Mouse (Mus musculus): ENCODE data around the gene Dclk3. TPM values are rescaled to one million over a fixed set of nuclear protein-coding genes. Genes with fewer than 3 reads are reported as not detected.

The Dclk3 gene
- polyA plus RNA-seq (2016; fragmentation: Nextera tagmentation; extraction: Ambion mirVana): 0.39 and 0.67 TPM in 2 replicates

- Histone ChIP-seq H3K9ac (replicated peaks) (peak within 1 kb of the TSS; percentile 56), H3K4me2 (peak within 1 kb of the TSS; percentile 76), H3K4me3 (replicated peaks) (peak within 1 kb of the TSS; percentile 48), H3K27me3 (peaks cover 39% of the 10 kb centered on the region), H3K4me1 (replicated peaks) (0 out of 2 replicates have a peak, but pooled peaks cover 2% of the 10 kb centered on the region), H3K9me3 (no peaks in the 10 kb centered on the region), H3K36me3 (no peaks in the 10 kb centered on the region), H3K27ac (no peak within 1 kb of the TSS)
- WGBS: 3% methylated on average over 50 of the region's 57 CpGs
- ATAC-seq (ENCODE audit: insufficient number of reproducible peaks, insufficient read depth, low FRiP score, low TSS enrichment, low read depth): peak; percentile 49; the same call in 1 of the 2 replicates
Observed at GRCm38 (mm10) chr9:111438904-111439835, at the start of gene Dclk3. Dclk3 (plus strand) TSS chr9:111439081.

- Histone ChIP-seq H3K36me3 (no peaks in the 10 kb centered on the region), H3K9ac (replicated peaks) (no peak overlapping the region), H3K4me2 (no peak overlapping the region), H3K9me3 (no peaks in the 10 kb centered on the region), H3K4me3 (replicated peaks) (no peak overlapping the region), H3K27ac (no peak overlapping the region), H3K27me3 (no peaks in the 10 kb centered on the region; the same call in 1 of the 2 replicates), H3K4me1 (replicated peaks) (no peaks in the 10 kb centered on the region)
- ATAC-seq (ENCODE audit: insufficient number of reproducible peaks, insufficient read depth, low FRiP score, low TSS enrichment, low read depth): no peak
- 84% methylated on average over 9 of the region's 9 CpGs for WGBS
Observed at GRCm38 (mm10) chr9:111390016-111390415, 48.9 kb upstream of the Dclk3 start.

- Histone ChIP-seq H3K27ac (no peak overlapping the region), H3K4me1 (replicated peaks) (no peaks in the 10 kb centered on the region), H3K36me3 (no peaks in the 10 kb centered on the region), H3K4me2 (no peak overlapping the region), H3K9ac (replicated peaks) (no peak overlapping the region), H3K4me3 (replicated peaks) (no peak overlapping the region), H3K9me3 (no peaks in the 10 kb centered on the region), H3K27me3 (no peaks in the 10 kb centered on the region; the same call in 1 of the 2 replicates)
- 81% methylated on average over 8 of the region's 8 CpGs for WGBS
- no peak for ATAC-seq (ENCODE audit: insufficient number of reproducible peaks, insufficient read depth, low FRiP score, low TSS enrichment, low read depth)
Observed at GRCm38 (mm10) chr9:111391036-111391435, 47.8 kb upstream of the Dclk3 start.

GRCm38 (mm10) chr9:111391926-111392442 is 46.9 kb upstream of the Dclk3 start:
- no peak for ATAC-seq (ENCODE audit: insufficient number of reproducible peaks, insufficient read depth, low FRiP score, low TSS enrichment, low read depth)
- Histone ChIP-seq H3K27ac (no peak overlapping the region), H3K4me1 (replicated peaks) (no peaks in the 10 kb centered on the region), H3K27me3 (no peaks in the 10 kb centered on the region; the same call in 1 of the 2 replicates), H3K4me2 (no peak overlapping the region), H3K36me3 (no peaks in the 10 kb centered on the region), H3K9ac (replicated peaks) (no peak overlapping the region), H3K9me3 (no peaks in the 10 kb centered on the region), H3K4me3 (replicated peaks) (no peak overlapping the region)
- 83% methylated on average over 18 of the region's 18 CpGs for WGBS

GRCm38 (mm10) chr9:111395265-111395664 is 43.6 kb upstream of the Dclk3 start:
- Histone ChIP-seq H3K27ac (no peak overlapping the region), H3K4me1 (replicated peaks) (no peaks in the 10 kb centered on the region), H3K9ac (replicated peaks) (no peak overlapping the region), H3K4me3 (replicated peaks) (no peak overlapping the region), H3K4me2 (no peak overlapping the region), H3K36me3 (no peaks in the 10 kb centered on the region), H3K9me3 (no peaks in the 10 kb centered on the region), H3K27me3 (no peaks in the 10 kb centered on the region; the same call in 1 of the 2 replicates)
- ATAC-seq (ENCODE audit: insufficient number of reproducible peaks, insufficient read depth, low FRiP score, low TSS enrichment, low read depth): no peak
- 68% methylated on average over 5 of the region's 5 CpGs for WGBS

GRCm38 (mm10) chr9:111398059-111398458 is 40.8 kb upstream of the Dclk3 start:
- Histone ChIP-seq H3K4me2 (no peak overlapping the region), H3K4me1 (replicated peaks) (no peaks in the 10 kb centered on the region), H3K9me3 (no peaks in the 10 kb centered on the region), H3K27me3 (no peaks in the 10 kb centered on the region; the same call in 1 of the 2 replicates), H3K9ac (replicated peaks) (no peak overlapping the region), H3K27ac (no peak overlapping the region), H3K36me3 (no peaks in the 10 kb centered on the region), H3K4me3 (replicated peaks) (no peak overlapping the region)
- 74% methylated on average over 2 of the region's 2 CpGs for WGBS
- no peak for ATAC-seq (ENCODE audit: insufficient number of reproducible peaks, insufficient read depth, low FRiP score, low TSS enrichment, low read depth)

- Histone ChIP-seq H3K4me1 (replicated peaks) (no peaks in the 10 kb centered on the region), H3K4me3 (replicated peaks) (no peak overlapping the region), H3K9me3 (no peaks in the 10 kb centered on the region), H3K27me3 (no peaks in the 10 kb centered on the region; the same call in 1 of the 2 replicates), H3K36me3 (no peaks in the 10 kb centered on the region), H3K27ac (no peak overlapping the region), H3K4me2 (no peak overlapping the region), H3K9ac (replicated peaks) (no peak overlapping the region)
- no peak for ATAC-seq (ENCODE audit: insufficient number of reproducible peaks, insufficient read depth, low FRiP score, low TSS enrichment, low read depth)
- WGBS: 76% methylated on average over 4 of the region's 4 CpGs
Observed at GRCm38 (mm10) chr9:111400089-111400488, 38.8 kb upstream of the Dclk3 start.

- Histone ChIP-seq H3K4me3 (replicated peaks) (no peak overlapping the region), H3K4me2 (no peak overlapping the region), H3K27me3 (no peaks in the 10 kb centered on the region; the same call in 1 of the 2 replicates), H3K9ac (replicated peaks) (no peak overlapping the region), H3K9me3 (no peaks in the 10 kb centered on the region), H3K27ac (no peak overlapping the region), H3K4me1 (replicated peaks) (no peaks in the 10 kb centered on the region), H3K36me3 (no peaks in the 10 kb centered on the region)
- ATAC-seq (ENCODE audit: insufficient number of reproducible peaks, insufficient read depth, low FRiP score, low TSS enrichment, low read depth): no peak
- 88% methylated on average over 4 of the region's 4 CpGs for WGBS
Observed at GRCm38 (mm10) chr9:111403159-111403558, 35.7 kb upstream of the Dclk3 start.

- no peaks in the 10 kb centered on the region for H3K36me3 ChIP-seq
- no peaks in the 10 kb centered on the region; the same call in 1 of the 2 replicates for H3K27me3 ChIP-seq
- no peak for ATAC-seq (ENCODE audit: insufficient number of reproducible peaks, insufficient read depth, low FRiP score, low TSS enrichment, low read depth)
- H3K4me2 ChIP-seq: no peak overlapping the region
- 83% methylated on average over 12 of the region's 12 CpGs for WGBS
- no peak overlapping the region for H3K27ac ChIP-seq
- no peaks in the 10 kb centered on the region for H3K9me3 ChIP-seq
- H3K4me1 ChIP-seq (replicated peaks): no peaks in the 10 kb centered on the region
- H3K4me3 ChIP-seq (replicated peaks): no peak overlapping the region
- no peak overlapping the region for H3K9ac ChIP-seq (replicated peaks)
Observed at GRCm38 (mm10) chr9:111404346-111405079, 34.4 kb upstream of the Dclk3 start.

- H3K9ac ChIP-seq (replicated peaks): no peak overlapping the region
- ATAC-seq (ENCODE audit: insufficient number of reproducible peaks, insufficient read depth, low FRiP score, low TSS enrichment, low read depth): no peak
- H3K9me3 ChIP-seq: no peaks in the 10 kb centered on the region
- H3K4me3 ChIP-seq (replicated peaks): no peak overlapping the region
- H3K27ac ChIP-seq: no peak overlapping the region
- no peaks in the 10 kb centered on the region for H3K36me3 ChIP-seq
- no peaks in the 10 kb centered on the region for H3K4me1 ChIP-seq (replicated peaks)
- 89% methylated on average over 6 of the region's 6 CpGs for WGBS
- no peaks in the 10 kb centered on the region; the same call in 1 of the 2 replicates for H3K27me3 ChIP-seq
- no peak overlapping the region for H3K4me2 ChIP-seq
Observed at GRCm38 (mm10) chr9:111405080-111405428, 33.8 kb upstream of the Dclk3 start.

GRCm38 (mm10) chr9:111408012-111408411 is 30.9 kb upstream of the Dclk3 start:
- WGBS: 72% methylated on average over 6 of the region's 6 CpGs
- H3K27me3 ChIP-seq: no peaks in the 10 kb centered on the region; the same call in 1 of the 2 replicates
- peaks cover 7% of the 10 kb centered on the region; the same call in 1 of the 2 replicates for H3K4me1 ChIP-seq (replicated peaks)
- ATAC-seq (ENCODE audit: insufficient number of reproducible peaks, insufficient read depth, low FRiP score, low TSS enrichment, low read depth): no peak
- H3K27ac ChIP-seq: no peak overlapping the region
- no peaks in the 10 kb centered on the region for H3K9me3 ChIP-seq
- H3K9ac ChIP-seq (replicated peaks): no peak overlapping the region
- no peaks in the 10 kb centered on the region for H3K36me3 ChIP-seq
- H3K4me3 ChIP-seq (replicated peaks): no peak overlapping the region
- H3K4me2 ChIP-seq: no peak overlapping the region
